Mouse (Mus musculus): Measurements from ENCODE around the gene Mesd. TPM values are rescaled to one million over a fixed set of nuclear protein-coding genes. Genes with fewer than 3 reads are reported as not detected.

Mesd gene
- total and polyA plus RNA-seq, 3 experiments: 11.4 to 52.0 (median 51.5) TPM

DNA sequence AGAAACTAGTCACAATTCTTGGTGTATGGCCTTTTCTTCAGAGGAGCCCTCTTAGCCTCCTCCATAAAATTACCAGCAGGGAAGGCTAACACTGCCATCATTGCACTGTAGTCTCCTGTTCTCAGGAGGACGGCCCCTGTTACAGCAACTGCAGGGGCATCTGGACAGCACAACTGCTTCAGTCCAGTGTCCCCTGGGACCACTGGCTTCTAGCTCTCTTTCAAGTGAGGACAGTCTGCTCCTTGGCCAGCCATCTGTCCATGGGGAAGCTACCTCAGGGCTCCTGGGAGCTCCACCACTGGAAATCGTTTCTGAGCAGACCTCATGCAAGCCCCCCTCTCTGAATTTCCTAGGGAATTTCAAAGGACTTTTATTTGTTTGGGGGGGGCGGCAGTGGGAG is 16.3 kb downstream of the Mesd start:
- Histone ChIP-seq H3K27me3 (ENCODE audit: control insufficient read depth, insufficient read depth, low read length) (no peaks in the 10 kb centered on the region), H3K36me3 (ENCODE audit: control insufficient read depth, insufficient read depth, low read length) (no peaks in the 10 kb centered on the region), H3K79me2 (replicated peaks; ENCODE audit: control insufficient read depth, insufficient read depth, low read length) (no peaks in the 10 kb centered on the region), H3K4me3 (no peak overlapping the region), H3K27ac (no peak overlapping the region), H3K9ac (ENCODE audit: low read depth, low read length) (no peak overlapping the region), H3K4me1 (ENCODE audit: control insufficient read depth, insufficient read depth, low read length) (no peaks in the 10 kb centered on the region)
- intact Hi-C loops (cut with DNase I): no loop called here
- TF ChIP-seq EP300 (IDR thresholded peaks at IDR 0.05; ENCODE audit: insufficient read depth, low read depth, low read length): no peak
- TF ChIP-seq POLR2A (IDR thresholded peaks at IDR 0.05; ENCODE audit: insufficient read depth, low read depth, low read length): no peak
- no peak for TF ChIP-seq CTCF (IDR thresholded peaks at IDR 0.05)
- DNase-seq: no peak
- WGBS: 75% methylated on average over 3 of the region's 3 CpGs

DNA sequence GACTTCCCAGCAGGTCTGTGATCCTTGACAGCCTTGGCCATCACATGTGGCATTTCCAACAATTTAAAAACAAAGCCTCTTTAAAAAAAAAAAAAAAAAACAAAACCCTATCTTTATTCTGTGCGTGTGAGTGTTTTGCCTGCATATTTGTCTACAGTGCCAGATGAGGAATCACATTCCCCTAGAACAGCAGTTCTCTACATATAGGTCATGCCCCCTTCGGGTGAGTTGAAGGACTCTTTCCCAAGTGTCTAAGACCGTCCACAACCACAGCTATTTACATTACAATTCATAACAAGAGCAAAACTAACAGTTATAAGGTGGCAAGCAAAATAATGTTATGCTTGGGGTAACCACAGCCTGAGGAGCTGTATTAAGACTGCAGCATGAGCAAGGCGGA is 17.2 kb downstream of the Mesd start:
- no peaks in the 10 kb centered on the region for H3K4me1 ChIP-seq (ENCODE audit: control insufficient read depth, insufficient read depth, low read length)
- DNase-seq: no peak
- TF ChIP-seq CTCF (IDR thresholded peaks at IDR 0.05) (no peak), POLR2A (IDR thresholded peaks at IDR 0.05; ENCODE audit: insufficient read depth, low read depth, low read length) (no peak), EP300 (IDR thresholded peaks at IDR 0.05; ENCODE audit: insufficient read depth, low read depth, low read length) (no peak)
- no peak overlapping the region for H3K9ac ChIP-seq (ENCODE audit: low read depth, low read length)
- H3K27ac ChIP-seq: no peak overlapping the region
- 78% methylated on average over 4 of the region's 4 CpGs for WGBS
- H3K27me3 ChIP-seq (ENCODE audit: control insufficient read depth, insufficient read depth, low read length): no peaks in the 10 kb centered on the region
- H3K4me3 ChIP-seq: no peak overlapping the region
- no peaks in the 10 kb centered on the region for H3K36me3 ChIP-seq (ENCODE audit: control insufficient read depth, insufficient read depth, low read length)
- no peaks in the 10 kb centered on the region for H3K79me2 ChIP-seq (replicated peaks; ENCODE audit: control insufficient read depth, insufficient read depth, low read length)
- intact Hi-C loops (cut with DNase I): no loop called here

- H3K9ac ChIP-seq (ENCODE audit: low read depth, low read length): no peak overlapping the region
- TF ChIP-seq EP300 (IDR thresholded peaks at IDR 0.05; ENCODE audit: insufficient read depth, low read depth, low read length) (no peak), CTCF (IDR thresholded peaks at IDR 0.05) (no peak), POLR2A (IDR thresholded peaks at IDR 0.05; ENCODE audit: insufficient read depth, low read depth, low read length) (no peak)
- 60% methylated on average over 5 of the region's 5 CpGs for WGBS
- no peaks in the 10 kb centered on the region for H3K27me3 ChIP-seq (ENCODE audit: control insufficient read depth, insufficient read depth, low read length)
- H3K4me3 ChIP-seq: no peak overlapping the region
- no peak for DNase-seq
- no peaks in the 10 kb centered on the region for H3K79me2 ChIP-seq (replicated peaks; ENCODE audit: control insufficient read depth, insufficient read depth, low read length)
- no peak overlapping the region for H3K27ac ChIP-seq
- no peaks in the 10 kb centered on the region for H3K36me3 ChIP-seq (ENCODE audit: control insufficient read depth, insufficient read depth, low read length)
- intact Hi-C loops (cut with DNase I): loop anchor here (1.0 kb wide), 1 partner anchor 9 kb away; no protein-coding TSS in a partner anchor
- no peaks in the 10 kb centered on the region for H3K4me1 ChIP-seq (ENCODE audit: control insufficient read depth, insufficient read depth, low read length)
Measured at GRCm38 (mm10) chr7:83902296-83903145, 18.3 kb downstream of the Mesd start.

DNA sequence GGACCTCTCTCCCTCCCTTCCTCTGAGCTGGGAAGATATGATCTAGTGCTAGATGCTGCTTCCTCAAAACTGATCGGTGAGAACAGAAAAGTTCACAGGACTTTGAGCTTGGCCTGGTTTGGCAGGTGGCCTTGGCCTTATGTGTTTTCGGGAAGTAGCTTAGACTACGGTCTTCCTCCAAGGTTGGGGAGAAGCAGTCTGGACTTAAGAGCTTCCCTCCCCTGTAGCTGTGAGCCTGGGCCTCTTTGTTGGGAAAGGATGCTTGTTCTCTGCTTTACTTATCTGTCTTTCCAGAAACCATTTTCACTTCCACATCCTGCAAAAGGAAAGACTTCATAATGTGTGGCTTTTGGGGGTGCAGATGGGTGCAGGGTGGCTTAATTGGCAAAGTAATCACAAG is 20.6 kb downstream of the Mesd start:
- Histone ChIP-seq H3K4me3 (no peak overlapping the region), H3K79me2 (replicated peaks; ENCODE audit: control insufficient read depth, insufficient read depth, low read length) (no peaks in the 10 kb centered on the region), H3K27ac (no peak overlapping the region), H3K27me3 (ENCODE audit: control insufficient read depth, insufficient read depth, low read length) (no peaks in the 10 kb centered on the region), H3K4me1 (ENCODE audit: control insufficient read depth, insufficient read depth, low read length) (no peaks in the 10 kb centered on the region), H3K36me3 (ENCODE audit: control insufficient read depth, insufficient read depth, low read length) (no peaks in the 10 kb centered on the region), H3K9ac (ENCODE audit: low read depth, low read length) (no peak overlapping the region)
- DNase-seq: no peak
- 65% methylated on average over 3 of the region's 3 CpGs for WGBS
- intact Hi-C loops (cut with DNase I): no loop called here
- TF ChIP-seq CTCF (IDR thresholded peaks at IDR 0.05) (no peak), EP300 (IDR thresholded peaks at IDR 0.05; ENCODE audit: insufficient read depth, low read depth, low read length) (no peak), POLR2A (IDR thresholded peaks at IDR 0.05; ENCODE audit: insufficient read depth, low read depth, low read length) (no peak)

GRCm38 (mm10) chr7:83911909-83912308 is 27.6 kb downstream of the Mesd start:
- no peak for TF ChIP-seq CTCF (IDR thresholded peaks at IDR 0.05)
- no peaks in the 10 kb centered on the region for H3K27me3 ChIP-seq (ENCODE audit: control insufficient read depth, insufficient read depth, low read length)
- H3K4me1 ChIP-seq (ENCODE audit: control insufficient read depth, insufficient read depth, low read length): no peaks in the 10 kb centered on the region
- WGBS: 59% methylated on average over 3 of the region's 3 CpGs
- H3K27ac ChIP-seq: no peak overlapping the region
- intact Hi-C loops (cut with DNase I): loop anchor here (1.0 kb wide), 1 partner anchor 9 kb away; no protein-coding TSS in a partner anchor
- no peaks in the 10 kb centered on the region for H3K36me3 ChIP-seq (ENCODE audit: control insufficient read depth, insufficient read depth, low read length)
- H3K79me2 ChIP-seq (replicated peaks; ENCODE audit: control insufficient read depth, insufficient read depth, low read length): no peaks in the 10 kb centered on the region
- H3K9ac ChIP-seq (ENCODE audit: low read depth, low read length): no peak overlapping the region
- DNase-seq: no peak
- no peak overlapping the region for H3K4me3 ChIP-seq

DNA sequence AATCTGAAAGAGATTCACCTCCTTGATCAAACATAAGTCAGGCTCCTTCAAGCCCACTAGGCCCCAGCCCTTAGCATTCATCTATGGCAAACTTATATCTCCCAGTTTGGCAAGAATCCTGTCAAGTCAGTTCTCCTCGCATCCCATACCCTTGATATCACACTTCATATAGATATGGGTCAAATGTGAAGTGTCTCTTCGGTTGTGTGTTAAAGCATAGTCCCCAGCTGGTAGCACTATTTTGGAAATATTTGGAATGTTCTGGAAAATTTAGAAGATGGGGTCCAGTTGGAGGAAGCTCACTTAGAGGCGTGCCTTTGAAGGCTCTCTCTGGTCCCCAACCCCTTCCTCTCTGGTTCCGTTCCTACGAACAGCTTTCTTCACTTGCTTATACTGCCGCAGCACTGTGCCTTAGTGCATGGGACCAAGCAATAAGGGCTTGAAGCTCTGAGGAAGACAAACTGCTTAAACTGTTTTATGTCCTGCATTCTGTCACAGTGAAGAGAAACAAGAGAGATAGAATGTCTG is 29.2 kb downstream of the Mesd start:
- intact Hi-C loops (cut with DNase I): no loop called here
- TF ChIP-seq CTCF (IDR thresholded peaks at IDR 0.05) (no peak), POLR2A (IDR thresholded peaks at IDR 0.05; ENCODE audit: insufficient read depth, low read depth, low read length) (no peak), EP300 (IDR thresholded peaks at IDR 0.05; ENCODE audit: insufficient read depth, low read depth, low read length) (no peak)

More for the DNA sequence above, 29.2 kb downstream of the Mesd start:
- Histone ChIP-seq H3K36me3 (ENCODE audit: control insufficient read depth, insufficient read depth, low read length) (no peaks in the 10 kb centered on the region), H3K4me1 (ENCODE audit: control insufficient read depth, insufficient read depth, low read length) (no peaks in the 10 kb centered on the region), H3K79me2 (replicated peaks; ENCODE audit: control insufficient read depth, insufficient read depth, low read length) (no peaks in the 10 kb centered on the region), H3K4me3 (no peak overlapping the region), H3K27me3 (ENCODE audit: control insufficient read depth, insufficient read depth, low read length) (no peaks in the 10 kb centered on the region), H3K27ac (no peak overlapping the region), H3K9ac (ENCODE audit: low read depth, low read length) (no peak overlapping the region)
- 85% methylated on average over 6 of the region's 6 CpGs for WGBS
- DNase-seq: no peak

Measured in heart, adult 2 months (tissue).